Mouse (Mus musculus): Measurements from ENCODE around the gene Pex14. TPM values are rescaled to one million over a fixed set of nuclear protein-coding genes. Genes with fewer than 3 reads are reported as not detected.
A peak's percentile ranks its signal among the peaks of the same experiment; 100 is the strongest.

The Pex14 gene
- polyA plus RNA-seq, 1 experiment from 2014 or later: 64.3 TPM

DNA sequence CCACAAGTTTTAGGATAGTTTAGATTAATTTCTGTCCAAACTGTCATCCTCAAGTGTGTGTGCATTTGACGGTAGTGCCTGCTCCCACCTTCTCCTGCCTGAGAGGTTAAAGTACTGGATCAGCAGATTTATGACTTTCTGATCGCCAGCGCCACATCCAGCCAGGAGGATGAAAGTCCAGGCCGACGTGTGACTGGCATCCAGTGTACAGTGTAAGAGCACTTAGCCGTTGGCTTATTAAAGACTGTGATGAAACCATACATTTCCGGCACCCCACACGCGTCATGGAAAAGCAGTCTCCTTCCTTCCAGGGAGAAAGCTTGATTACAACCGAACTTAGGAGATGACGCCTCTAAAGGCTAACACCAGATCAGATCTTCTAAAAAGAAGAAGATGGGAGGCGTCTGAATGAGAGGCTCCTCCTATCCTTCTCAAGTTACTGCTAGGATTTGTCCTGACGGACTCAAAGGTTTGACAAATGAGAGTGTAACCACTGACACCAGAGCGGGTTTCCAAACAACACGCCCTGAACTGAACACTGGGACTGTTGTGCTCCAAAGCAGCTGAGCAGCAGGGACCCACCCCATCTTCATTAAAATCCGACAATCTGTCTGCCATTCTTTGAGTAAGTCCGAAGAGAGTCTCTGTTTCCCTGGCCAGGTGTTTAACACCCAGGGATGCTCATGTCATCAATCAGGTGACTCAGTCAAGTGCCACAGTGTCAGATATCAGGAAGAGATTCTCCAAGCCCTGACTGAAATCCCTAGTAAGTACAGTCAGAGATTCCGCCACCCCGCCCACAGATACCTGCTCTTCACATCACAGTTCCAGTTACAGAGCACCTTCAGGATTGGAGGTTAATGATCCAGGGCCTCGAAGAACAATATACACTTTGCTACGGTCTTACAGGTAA, 37.0 kb downstream of the Pex14 start:
- WGBS: 39% methylated on average over 21 of the region's 21 CpGs
- Histone ChIP-seq H3K4me3 (ENCODE audit: low read length) (no peak overlapping the region), H3K27ac (ENCODE audit: low read length) (0 out of 2 replicates have a peak overlapping the region, but pooled peaks have one; percentile 1), H3K36me3 (ENCODE audit: control insufficient read depth, insufficient read depth, low read length) (no peaks in the 10 kb centered on the region), H3K4me1 (ENCODE audit: control insufficient read depth, insufficient read depth, low read length) (peaks cover 36% of the 10 kb centered on the region), H3K4me2 (ENCODE audit: low read depth, low read length) (0 out of 2 replicates have a peak overlapping the region, but pooled peaks have one; percentile 6), H3K27me3 (replicated peaks; ENCODE audit: control insufficient read depth, insufficient read depth, low read length) (no peaks in the 10 kb centered on the region), H3K9ac (ENCODE audit: low read depth, low read length) (no peak overlapping the region), H3K9me3 (ENCODE audit: control insufficient read depth, low read length) (no peaks in the 10 kb centered on the region)
- ATAC-seq: peak; percentile 80

DNA sequence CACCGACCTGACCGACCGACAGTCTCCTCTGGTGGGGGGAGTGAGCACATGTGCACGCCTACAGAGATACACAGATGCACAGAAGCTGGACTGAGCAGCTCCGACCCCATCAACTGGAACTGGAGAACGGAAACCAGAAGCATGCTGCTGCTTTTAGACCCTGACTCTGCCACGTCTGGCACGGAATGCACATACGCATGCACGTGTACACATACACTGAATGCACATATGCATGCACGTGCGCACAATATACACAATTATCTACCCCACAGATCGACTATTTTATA, 38.3 kb downstream of the Pex14 start:
- H3K4me3 ChIP-seq (ENCODE audit: low read length): no peak overlapping the region
- H3K4me1 ChIP-seq (ENCODE audit: control insufficient read depth, insufficient read depth, low read length): peaks cover 45% of the 10 kb centered on the region
- WGBS: 64% methylated on average over 13 of the region's 13 CpGs
- H3K27ac ChIP-seq (ENCODE audit: low read length): no peak overlapping the region
- ATAC-seq: no peak
- no peak overlapping the region for H3K9ac ChIP-seq (ENCODE audit: low read depth, low read length)
- no peaks in the 10 kb centered on the region for H3K36me3 ChIP-seq (ENCODE audit: control insufficient read depth, insufficient read depth, low read length)
- no peaks in the 10 kb centered on the region for H3K9me3 ChIP-seq (ENCODE audit: control insufficient read depth, low read length)
- no peaks in the 10 kb centered on the region for H3K27me3 ChIP-seq (replicated peaks; ENCODE audit: control insufficient read depth, insufficient read depth, low read length)
- no peak overlapping the region for H3K4me2 ChIP-seq (ENCODE audit: low read depth, low read length)

DNA sequence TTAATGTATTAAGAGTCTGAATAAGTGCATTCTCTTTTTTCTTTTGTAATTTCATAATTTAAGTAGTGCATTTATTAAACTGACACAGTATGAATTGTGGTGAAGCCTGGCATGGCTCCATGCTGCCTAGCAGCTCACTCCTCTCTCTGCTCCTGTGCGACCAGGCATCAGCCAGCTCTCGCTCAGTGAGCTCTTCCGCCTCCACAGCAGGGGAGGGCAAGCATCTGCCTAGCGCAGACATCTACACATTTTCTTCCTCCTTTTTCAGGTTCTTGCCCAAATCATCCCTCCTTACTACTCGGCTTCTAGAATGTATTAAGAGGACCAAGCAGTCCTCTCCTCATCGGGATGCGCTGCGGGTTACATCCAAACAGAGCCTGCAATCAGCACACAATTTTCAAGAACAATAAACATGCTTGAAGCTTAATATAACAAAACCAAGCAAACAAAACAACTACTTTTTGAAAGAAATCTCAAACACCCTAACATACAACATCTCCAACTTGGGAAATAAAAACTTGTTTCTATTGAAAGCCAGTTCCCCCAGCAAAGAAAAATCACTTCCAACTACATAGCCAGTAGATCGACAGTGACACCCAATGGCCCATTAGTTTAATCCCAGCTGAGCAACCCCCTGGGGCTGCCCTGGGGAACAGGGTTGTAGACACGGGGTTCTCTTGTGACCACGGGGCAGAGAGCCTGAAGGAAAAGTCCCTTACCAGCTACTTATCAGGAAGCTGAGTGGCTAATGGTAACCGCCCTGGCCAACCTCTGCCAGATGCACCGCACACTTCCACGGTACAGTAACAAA, 38.9 kb downstream of the Pex14 start:
- Histone ChIP-seq H3K4me3 (ENCODE audit: low read length) (no peak overlapping the region), H3K4me2 (ENCODE audit: low read depth, low read length) (no peak overlapping the region), H3K4me1 (ENCODE audit: control insufficient read depth, insufficient read depth, low read length) (peaks cover 45% of the 10 kb centered on the region), H3K9ac (ENCODE audit: low read depth, low read length) (no peak overlapping the region), H3K36me3 (ENCODE audit: control insufficient read depth, insufficient read depth, low read length) (no peaks in the 10 kb centered on the region), H3K9me3 (ENCODE audit: control insufficient read depth, low read length) (no peaks in the 10 kb centered on the region), H3K27ac (ENCODE audit: low read length) (no peak overlapping the region), H3K27me3 (replicated peaks; ENCODE audit: control insufficient read depth, insufficient read depth, low read length) (no peaks in the 10 kb centered on the region)
- ATAC-seq: no peak
- 60% methylated on average over 14 of the region's 14 CpGs for WGBS

DNA sequence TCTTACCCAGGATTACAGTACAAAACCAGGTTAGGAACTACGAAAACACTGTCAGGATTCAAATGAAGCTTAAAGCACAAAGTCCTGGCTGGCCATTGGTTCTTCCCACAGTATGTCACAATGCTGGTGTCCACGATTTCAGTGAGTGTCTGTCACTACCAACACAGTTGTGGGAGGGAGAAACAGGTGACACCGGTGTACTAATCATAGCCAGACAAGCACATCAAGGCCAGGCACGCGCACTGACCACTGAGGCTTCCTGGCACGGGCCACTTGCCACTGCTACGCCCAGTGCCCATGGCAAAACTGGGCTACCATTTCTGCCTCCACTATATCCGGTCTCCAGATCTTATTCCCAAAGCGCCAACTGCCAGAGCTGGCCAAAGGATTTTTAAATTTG, 40.0 kb downstream of the Pex14 start:
- no peak overlapping the region for H3K4me2 ChIP-seq (ENCODE audit: low read depth, low read length)
- H3K4me1 ChIP-seq (ENCODE audit: control insufficient read depth, insufficient read depth, low read length): peaks cover 49% of the 10 kb centered on the region
- H3K4me3 ChIP-seq (ENCODE audit: low read length): no peak overlapping the region
- no peaks in the 10 kb centered on the region for H3K36me3 ChIP-seq (ENCODE audit: control insufficient read depth, insufficient read depth, low read length)
- H3K9me3 ChIP-seq (ENCODE audit: control insufficient read depth, low read length): no peaks in the 10 kb centered on the region
- no peak overlapping the region for H3K9ac ChIP-seq (ENCODE audit: low read depth, low read length)
- 91% methylated on average over 9 of the region's 9 CpGs for WGBS
- H3K27ac ChIP-seq (ENCODE audit: low read length): no peak overlapping the region
- no peaks in the 10 kb centered on the region for H3K27me3 ChIP-seq (replicated peaks; ENCODE audit: control insufficient read depth, insufficient read depth, low read length)
- no peak for ATAC-seq

GRCm38 (mm10) chr4:149058298-149058697, 41.4 kb downstream of the Pex14 start:
- Histone ChIP-seq H3K9ac (ENCODE audit: low read depth, low read length) (no peak overlapping the region), H3K4me2 (ENCODE audit: low read depth, low read length) (no peak overlapping the region), H3K27ac (ENCODE audit: low read length) (no peak overlapping the region), H3K36me3 (ENCODE audit: control insufficient read depth, insufficient read depth, low read length) (no peaks in the 10 kb centered on the region), H3K4me1 (ENCODE audit: control insufficient read depth, insufficient read depth, low read length) (peaks cover 50% of the 10 kb centered on the region), H3K27me3 (replicated peaks; ENCODE audit: control insufficient read depth, insufficient read depth, low read length) (no peaks in the 10 kb centered on the region), H3K4me3 (ENCODE audit: low read length) (no peak overlapping the region), H3K9me3 (ENCODE audit: control insufficient read depth, low read length) (no peaks in the 10 kb centered on the region)
- 62% methylated on average over 7 of the region's 7 CpGs for WGBS
- ATAC-seq: no peak

DNA sequence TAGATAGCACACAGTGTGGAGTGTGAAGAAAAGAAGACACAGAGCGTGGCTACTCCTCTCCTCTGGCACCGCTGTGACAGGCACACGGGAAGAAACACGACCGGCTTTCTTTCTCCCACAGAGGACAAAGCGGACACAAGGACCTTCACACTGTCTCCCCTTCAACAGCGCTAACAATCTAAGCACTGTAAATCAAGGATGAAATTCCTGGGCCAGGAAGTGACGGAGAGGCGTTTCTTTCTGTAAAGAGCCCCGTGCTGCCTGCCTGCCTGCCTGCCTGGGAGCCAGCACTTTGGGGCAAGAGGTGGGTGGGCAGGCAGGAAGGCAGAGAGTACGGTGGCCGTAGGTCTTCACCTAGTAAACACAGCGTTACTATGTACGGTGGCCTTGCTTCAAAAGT, 42.2 kb downstream of the Pex14 start:
- peaks cover 43% of the 10 kb centered on the region for H3K4me1 ChIP-seq (ENCODE audit: control insufficient read depth, insufficient read depth, low read length)
- no peaks in the 10 kb centered on the region for H3K9me3 ChIP-seq (ENCODE audit: control insufficient read depth, low read length)
- ATAC-seq: no peak
- H3K9ac ChIP-seq (ENCODE audit: low read depth, low read length): peak overlapping the region; percentile 45
- no peaks in the 10 kb centered on the region for H3K27me3 ChIP-seq (replicated peaks; ENCODE audit: control insufficient read depth, insufficient read depth, low read length)
- 30% methylated on average over 14 of the region's 14 CpGs for WGBS
- no peak overlapping the region for H3K27ac ChIP-seq (ENCODE audit: low read length)
- no peak overlapping the region for H3K4me2 ChIP-seq (ENCODE audit: low read depth, low read length)
- H3K36me3 ChIP-seq (ENCODE audit: control insufficient read depth, insufficient read depth, low read length): no peaks in the 10 kb centered on the region
- no peak overlapping the region for H3K4me3 ChIP-seq (ENCODE audit: low read length)

GRCm38 (mm10) chr4:149056957-149057356, 42.7 kb downstream of the Pex14 start:
- H3K27ac ChIP-seq (ENCODE audit: low read length): no peak overlapping the region
- peak overlapping the region; percentile 1; the same call in 1 of the 2 replicates for H3K4me2 ChIP-seq (ENCODE audit: low read depth, low read length)
- ATAC-seq: peak; percentile 80
- peaks cover 38% of the 10 kb centered on the region for H3K4me1 ChIP-seq (ENCODE audit: control insufficient read depth, insufficient read depth, low read length)
- peak overlapping the region; percentile 45; the same call in 1 of the 2 replicates for H3K9ac ChIP-seq (ENCODE audit: low read depth, low read length)
- H3K27me3 ChIP-seq (replicated peaks; ENCODE audit: control insufficient read depth, insufficient read depth, low read length): no peaks in the 10 kb centered on the region
- 66% methylated on average over 16 of the region's 16 CpGs for WGBS
- H3K36me3 ChIP-seq (ENCODE audit: control insufficient read depth, insufficient read depth, low read length): no peaks in the 10 kb centered on the region
- no peaks in the 10 kb centered on the region for H3K9me3 ChIP-seq (ENCODE audit: control insufficient read depth, low read length)
- H3K4me3 ChIP-seq (ENCODE audit: low read length): no peak overlapping the region

DNA sequence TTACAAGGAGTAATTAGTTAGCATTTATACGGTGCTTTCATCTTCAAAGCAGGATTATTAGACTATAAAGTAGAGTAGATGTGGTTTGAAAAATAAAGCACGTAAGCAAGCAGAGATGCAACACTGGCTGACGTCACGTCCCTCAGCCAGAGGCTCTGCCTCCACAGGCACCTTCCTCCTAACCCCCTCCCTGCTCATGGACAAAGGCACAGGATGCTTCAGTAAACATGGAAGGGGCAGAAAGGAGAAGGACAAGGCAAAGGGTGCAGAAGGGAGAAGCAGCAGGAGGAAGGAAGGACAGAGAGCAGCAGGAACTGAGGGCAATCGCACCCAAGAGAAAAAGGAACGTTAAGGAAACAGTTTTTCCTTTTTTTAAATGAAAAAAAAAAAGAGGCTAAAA, 43.8 kb downstream of the Pex14 start:
- H3K9me3 ChIP-seq (ENCODE audit: control insufficient read depth, low read length): no peaks in the 10 kb centered on the region
- no peak overlapping the region for H3K4me2 ChIP-seq (ENCODE audit: low read depth, low read length)
- H3K36me3 ChIP-seq (ENCODE audit: control insufficient read depth, insufficient read depth, low read length): no peaks in the 10 kb centered on the region
- 71% methylated on average over 6 of the region's 6 CpGs for WGBS
- H3K4me1 ChIP-seq (ENCODE audit: control insufficient read depth, insufficient read depth, low read length): peaks cover 34% of the 10 kb centered on the region
- H3K27me3 ChIP-seq (replicated peaks; ENCODE audit: control insufficient read depth, insufficient read depth, low read length): no peaks in the 10 kb centered on the region
- ATAC-seq: no peak
- no peak overlapping the region for H3K27ac ChIP-seq (ENCODE audit: low read length)
- H3K4me3 ChIP-seq (ENCODE audit: low read length): no peak overlapping the region
- H3K9ac ChIP-seq (ENCODE audit: low read depth, low read length): no peak overlapping the region

DNA sequence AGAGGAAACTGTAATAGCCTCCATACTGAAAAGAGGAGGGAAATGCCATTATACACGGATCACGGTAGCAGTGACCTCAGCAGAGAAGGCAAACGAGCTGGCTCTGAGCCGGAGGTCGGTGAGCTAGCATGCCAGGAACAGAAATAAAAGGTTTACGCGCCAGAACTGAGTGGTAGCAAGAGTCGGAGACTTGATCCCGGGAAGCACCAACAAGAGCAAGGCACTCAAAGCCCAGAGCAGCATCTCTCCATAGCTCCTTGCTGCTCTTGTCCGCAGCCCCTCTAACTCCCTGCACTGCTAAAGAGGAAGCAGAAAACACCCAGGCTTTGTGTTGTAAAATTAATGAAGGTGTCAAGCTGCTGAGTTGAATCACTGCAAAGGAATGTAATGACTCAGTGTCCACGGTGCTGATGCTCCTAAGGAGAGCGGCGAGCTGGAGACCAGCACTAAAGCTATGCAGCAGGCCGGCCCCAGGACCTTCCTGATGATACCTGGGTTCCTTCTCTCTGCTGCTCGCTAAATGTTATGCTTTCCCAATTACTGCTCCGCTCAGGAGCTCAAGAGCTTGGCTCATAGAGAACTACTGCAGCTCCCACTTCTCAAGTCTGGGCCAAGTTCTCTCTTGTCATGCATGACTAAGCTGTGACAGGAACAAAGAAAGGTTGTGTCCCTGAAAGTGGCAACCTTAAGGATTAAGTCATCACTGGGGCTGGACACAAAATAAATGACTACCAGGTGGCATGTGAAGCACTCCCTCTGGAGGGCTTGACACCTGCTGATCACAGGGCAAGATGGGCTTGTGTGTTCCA, 50.1 kb downstream of the Pex14 start:
- Histone ChIP-seq H3K4me1 (ENCODE audit: control insufficient read depth, insufficient read depth, low read length) (peaks cover 33% of the 10 kb centered on the region), H3K4me2 (ENCODE audit: low read depth, low read length) (0 out of 2 replicates have a peak overlapping the region, but pooled peaks have one; percentile 1), H3K4me3 (ENCODE audit: low read length) (no peak overlapping the region), H3K27me3 (replicated peaks; ENCODE audit: control insufficient read depth, insufficient read depth, low read length) (no peaks in the 10 kb centered on the region), H3K9me3 (ENCODE audit: control insufficient read depth, low read length) (no peaks in the 10 kb centered on the region), H3K27ac (ENCODE audit: low read length) (peak overlapping the region; percentile 47), H3K9ac (ENCODE audit: low read depth, low read length) (peak overlapping the region; percentile 5; the same call in 1 of the 2 replicates), H3K36me3 (ENCODE audit: control insufficient read depth, insufficient read depth, low read length) (no peaks in the 10 kb centered on the region)
- peak; percentile 75 for ATAC-seq
- WGBS: 11% methylated on average over 16 of the region's 16 CpGs

Measured in intestine, embryonic 16.5 days (tissue).